Mouse (Mus musculus): ENCODE results near the gene Tmcc2. TPM values are rescaled to one million over a fixed set of nuclear protein-coding genes. Genes with fewer than 3 reads are reported as not detected.
A peak's percentile ranks its signal among the peaks of the same experiment; 100 is the strongest.

Tmcc2 gene
- polyA plus RNA-seq, 1 experiment from 2014 or later = 4.5 TPM

- no peak overlapping the region for H3K4me2 ChIP-seq (ENCODE audit: low read length)
- peak overlapping the region; percentile 21; the same call in 1 of the 2 replicates for H3K27ac ChIP-seq
- DNase-seq (ENCODE audit: low spot score) (peak; percentile 33), ATAC-seq (replicated peaks; ENCODE audit: low FRiP score, low read depth) (peak; percentile 43; the same call in 1 of the 2 replicates)
- H3K9me3 ChIP-seq (replicated peaks; ENCODE audit: low read length) = no peaks in the 10 kb centered on the region
- H3K4me3 ChIP-seq (replicated peaks; ENCODE audit: low read depth, low read length) = no peak overlapping the region
- no peaks in the 10 kb centered on the region for H3K36me3 ChIP-seq (ENCODE audit: insufficient read depth, low read length)
- H3K4me1 ChIP-seq (replicated peaks; ENCODE audit: insufficient read depth, low read length) = peaks cover 15% of the 10 kb centered on the region
- no peaks in the 10 kb centered on the region for H3K27me3 ChIP-seq (ENCODE audit: insufficient read depth, low read length)
- TF ChIP-seq CTCF (IDR thresholded peaks at IDR 0.05; ENCODE audit: low read depth) = no peak
- H3K9ac ChIP-seq (ENCODE audit: low read depth, low read length) = no peak overlapping the region
- WGBS = 46% methylated on average over 7 of the region's 7 CpGs
Measured at GRCm38 (mm10) chr1:132310754-132311153, 80.3 kb downstream of the Tmcc2 start.

GRCm38 (mm10) chr1:132308674-132309073, 82.4 kb downstream of the Tmcc2 start:
- ATAC-seq (replicated peaks; ENCODE audit: low FRiP score, low read depth) = no peak
- H3K27ac ChIP-seq = no peak overlapping the region

GRCm38 (mm10) chr1:132307962-132308361, 83.1 kb downstream of the Tmcc2 start:
- Histone ChIP-seq H3K27me3 (ENCODE audit: insufficient read depth, low read length) (no peaks in the 10 kb centered on the region), H3K36me3 (ENCODE audit: insufficient read depth, low read length) (no peaks in the 10 kb centered on the region), H3K9me3 (replicated peaks; ENCODE audit: low read length) (no peaks in the 10 kb centered on the region), H3K4me1 (replicated peaks; ENCODE audit: insufficient read depth, low read length) (peaks cover 13% of the 10 kb centered on the region), H3K4me3 (replicated peaks; ENCODE audit: low read depth, low read length) (no peak overlapping the region), H3K27ac (no peak overlapping the region), H3K4me2 (ENCODE audit: low read length) (no peak overlapping the region), H3K9ac (ENCODE audit: low read depth, low read length) (no peak overlapping the region)
- no peak for TF ChIP-seq CTCF (IDR thresholded peaks at IDR 0.05; ENCODE audit: low read depth)
- ATAC-seq (replicated peaks; ENCODE audit: low FRiP score, low read depth) (no peak), DNase-seq (ENCODE audit: low spot score) (no peak)
- 82% methylated on average over 6 of the region's 6 CpGs for WGBS

More at GRCm38 (mm10) chr1:132308674-132309073, 82.4 kb downstream of the Tmcc2 start:
- H3K36me3 ChIP-seq (ENCODE audit: insufficient read depth, low read length) = no peaks in the 10 kb centered on the region
- H3K4me2 ChIP-seq (ENCODE audit: low read length) = no peak overlapping the region
- H3K4me3 ChIP-seq (replicated peaks; ENCODE audit: low read depth, low read length) = no peak overlapping the region
- H3K4me1 ChIP-seq (replicated peaks; ENCODE audit: insufficient read depth, low read length) = peaks cover 13% of the 10 kb centered on the region
- TF ChIP-seq CTCF (IDR thresholded peaks at IDR 0.05; ENCODE audit: low read depth) = no peak
- H3K9ac ChIP-seq (ENCODE audit: low read depth, low read length) = no peak overlapping the region
- H3K27me3 ChIP-seq (ENCODE audit: insufficient read depth, low read length) = no peaks in the 10 kb centered on the region
- no peak for DNase-seq (ENCODE audit: low spot score)
- 76% methylated on average over 7 of the region's 7 CpGs for WGBS
- H3K9me3 ChIP-seq (replicated peaks; ENCODE audit: low read length) = no peaks in the 10 kb centered on the region

- H3K36me3 ChIP-seq (ENCODE audit: insufficient read depth, low read length) = no peaks in the 10 kb centered on the region
- H3K4me3 ChIP-seq (replicated peaks; ENCODE audit: low read depth, low read length) = no peak overlapping the region
- no peak overlapping the region for H3K9ac ChIP-seq (ENCODE audit: low read depth, low read length)
- no peaks in the 10 kb centered on the region for H3K27me3 ChIP-seq (ENCODE audit: insufficient read depth, low read length)
- no peaks in the 10 kb centered on the region for H3K9me3 ChIP-seq (replicated peaks; ENCODE audit: low read length)
- peaks cover 11% of the 10 kb centered on the region for H3K4me1 ChIP-seq (replicated peaks; ENCODE audit: insufficient read depth, low read length)
- no peak overlapping the region for H3K4me2 ChIP-seq (ENCODE audit: low read length)
- 17% methylated on average over 4 of the region's 4 CpGs for WGBS
- DNase-seq (ENCODE audit: low spot score) (peak; percentile 54), ATAC-seq (replicated peaks; ENCODE audit: low FRiP score, low read depth) (no peak)
- no peak for TF ChIP-seq CTCF (IDR thresholded peaks at IDR 0.05; ENCODE audit: low read depth)
- no peak overlapping the region for H3K27ac ChIP-seq
Measured at GRCm38 (mm10) chr1:132306808-132307207, 84.3 kb downstream of the Tmcc2 start.

Other genes starting within 250 kb of the Tmcc2 start
- gene Lemd1, start 199.8 kb downstream of the Tmcc2 start, polyA plus RNA-seq (2015; fragmentation: Nextera tagmentation; extraction: Ambion mirVana) = 0.37 and 0.80 TPM in 2 replicates
- gene AC124108.1, start 199.8 kb downstream of the Tmcc2 start, polyA plus RNA-seq (2015; fragmentation: Nextera tagmentation; extraction: Ambion mirVana) = 0.07 and 0.13 TPM in 2 replicates
- not detected in 2 replicates for gene Gm10188, start 161.5 kb downstream of the Tmcc2 start, polyA plus RNA-seq (2015; fragmentation: Nextera tagmentation; extraction: Ambion mirVana)
- gene Klhdc8a, start 92.7 kb downstream of the Tmcc2 start, polyA plus RNA-seq (2015; fragmentation: Nextera tagmentation; extraction: Ambion mirVana) = 4.1 and 5.0 TPM in 2 replicates
- 8.7 and 9.6 TPM in 2 replicates for gene Nuak2, start 75.2 kb downstream of the Tmcc2 start, polyA plus RNA-seq (2015; fragmentation: Nextera tagmentation; extraction: Ambion mirVana)
- gene Dstyk, start 26.3 kb upstream of the Tmcc2 start, polyA plus RNA-seq (2015; fragmentation: Nextera tagmentation; extraction: Ambion mirVana) = 12.5 and 13.9 TPM in 2 replicates
- gene Rbbp5, start 86.1 kb upstream of the Tmcc2 start, polyA plus RNA-seq (2015; fragmentation: Nextera tagmentation; extraction: Ambion mirVana) = 29.7 and 30.1 TPM in 2 replicates
- 0.99 and 1.3 TPM in 2 replicates for gene Tmem81, start 114.9 kb upstream of the Tmcc2 start, polyA plus RNA-seq (2015; fragmentation: Nextera tagmentation; extraction: Ambion mirVana)
- 0.13 TPM in 2 replicates for gene Cntn2, start 152.0 kb upstream of the Tmcc2 start, polyA plus RNA-seq (2015; fragmentation: Nextera tagmentation; extraction: Ambion mirVana)

All from kidney, postnatal 0 days (tissue).